Mouse (Mus musculus): ENCODE measurements around the gene Zdhhc6.
A peak's percentile ranks its signal among the peaks of the same experiment; 100 is the strongest.

Zdhhc6 gene

DNA sequence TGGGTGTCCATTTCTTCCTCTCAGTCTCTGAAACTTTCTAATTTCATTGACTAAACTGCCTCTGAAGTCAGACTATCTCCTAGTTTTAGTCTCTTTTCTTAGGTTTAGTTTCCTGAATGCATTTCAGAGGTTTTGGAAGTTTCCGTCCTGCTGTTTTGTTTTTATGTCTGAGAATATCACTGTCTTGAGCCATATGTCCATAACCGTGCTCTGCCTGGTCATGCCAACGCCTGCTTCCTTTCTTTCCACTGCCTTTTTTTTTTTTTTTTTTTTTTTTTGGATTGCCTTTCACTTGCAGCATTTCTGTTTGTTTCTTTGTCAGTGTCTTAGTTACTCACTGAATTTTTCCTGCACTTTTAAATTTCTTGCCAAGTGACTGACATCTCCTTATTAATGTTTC, 15.3 kb downstream of the Zdhhc6 start:
- no peak for DNase-seq (ENCODE audit: low read depth, low spot score)

DNA sequence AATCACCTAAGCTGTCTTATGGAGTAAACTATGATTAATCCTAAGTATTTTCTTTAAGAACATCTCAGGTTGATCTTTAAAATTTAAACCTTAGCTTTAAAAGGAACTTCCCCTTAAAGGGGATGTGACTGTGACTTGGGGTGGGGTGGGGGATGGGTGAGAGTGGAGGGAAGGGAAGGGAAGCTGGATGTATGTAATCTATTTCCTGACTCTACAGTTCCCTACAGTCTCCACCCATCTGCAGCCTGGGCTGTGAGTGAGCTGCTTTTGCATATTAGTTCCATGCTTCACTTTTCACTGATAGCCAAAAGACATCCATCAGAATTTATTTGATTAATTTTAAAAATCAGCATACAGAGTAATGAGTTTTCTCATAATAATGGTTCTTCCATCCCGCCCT, 16.5 kb downstream of the Zdhhc6 start:
- no peak for DNase-seq (ENCODE audit: low read depth, low spot score)

DNA sequence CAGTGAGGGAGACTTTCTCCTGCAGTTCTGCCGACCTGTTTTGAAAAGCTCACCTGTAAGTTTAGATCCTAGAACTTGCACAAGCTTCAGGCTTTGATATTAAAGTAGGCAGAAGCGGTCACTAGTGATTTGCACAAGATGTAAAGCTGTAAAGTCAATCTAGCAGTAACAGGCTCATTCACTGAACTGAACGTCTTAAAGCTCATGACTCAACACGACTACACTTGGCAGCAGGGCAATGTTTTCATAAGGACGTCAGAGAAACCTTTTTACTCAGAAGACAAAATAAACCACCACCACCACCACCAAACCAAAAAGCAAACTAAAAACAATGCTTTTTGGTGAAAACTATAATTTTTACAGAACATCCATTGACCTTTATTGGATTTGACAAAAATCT, 17.9 kb downstream of the Zdhhc6 start:
- no peak for DNase-seq (ENCODE audit: low read depth, low spot score)

DNA sequence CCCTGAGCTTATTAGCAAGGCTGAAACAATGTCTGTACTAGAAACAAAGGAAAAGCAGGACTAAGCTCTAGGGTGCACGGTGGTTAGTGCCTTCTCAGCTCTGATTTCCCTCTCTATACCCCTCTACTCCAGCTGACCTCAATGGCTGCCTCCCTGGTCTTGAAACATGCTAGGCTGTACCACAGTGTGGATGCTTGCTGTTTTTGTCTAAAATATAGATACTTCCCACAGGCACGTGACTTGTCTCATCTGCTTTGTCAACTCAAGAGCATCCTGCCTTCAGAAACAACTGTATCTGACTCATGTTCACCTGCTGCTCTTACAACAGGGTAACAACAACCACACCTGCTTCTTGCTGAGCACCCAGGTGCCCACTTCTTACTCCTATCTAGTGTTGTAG, 18.3 kb downstream of the Zdhhc6 start:
- no peak for DNase-seq (ENCODE audit: low read depth, low spot score)

DNA sequence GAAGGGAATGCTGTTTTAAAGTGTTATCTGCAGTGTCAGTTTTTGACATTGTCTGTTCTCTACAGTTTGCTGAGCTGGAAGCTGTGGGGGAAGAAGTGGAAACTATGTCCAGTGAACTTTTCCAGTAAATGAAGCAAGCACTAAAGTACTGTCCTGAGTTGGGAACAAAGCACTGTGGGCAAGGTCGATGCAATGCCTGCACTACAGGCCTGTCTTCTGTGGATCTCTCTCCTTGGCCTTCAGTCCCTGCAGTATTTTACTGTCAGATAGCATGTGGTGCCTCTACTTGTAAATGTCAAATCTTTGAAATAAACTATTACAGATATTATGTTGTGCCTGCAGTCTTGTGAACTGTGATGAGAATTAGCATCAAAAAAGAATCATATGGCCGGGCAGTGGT, 19.5 kb downstream of the Zdhhc6 start:
- DNase-seq (ENCODE audit: low read depth, low spot score): no peak

DNA sequence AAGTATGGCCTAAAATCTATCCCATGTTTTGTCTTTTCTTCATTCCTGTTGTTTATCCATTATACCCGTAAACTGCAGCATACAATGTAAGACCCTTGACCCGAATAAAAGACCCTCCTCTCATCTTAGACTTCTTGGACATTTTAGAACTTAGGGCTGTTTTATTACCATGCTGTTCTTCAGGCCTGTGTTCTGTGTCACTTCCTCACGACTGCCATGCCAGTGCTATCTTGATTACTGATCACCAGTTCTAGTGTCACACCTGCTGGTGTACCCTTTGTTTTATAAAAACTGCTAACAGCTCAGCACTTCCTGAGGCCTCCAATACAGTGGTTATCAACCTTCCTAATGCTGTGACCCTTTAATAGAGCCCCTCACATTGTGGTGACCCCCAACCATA, 20.3 kb downstream of the Zdhhc6 start:
- no peak for DNase-seq (ENCODE audit: low read depth, low spot score)

DNA sequence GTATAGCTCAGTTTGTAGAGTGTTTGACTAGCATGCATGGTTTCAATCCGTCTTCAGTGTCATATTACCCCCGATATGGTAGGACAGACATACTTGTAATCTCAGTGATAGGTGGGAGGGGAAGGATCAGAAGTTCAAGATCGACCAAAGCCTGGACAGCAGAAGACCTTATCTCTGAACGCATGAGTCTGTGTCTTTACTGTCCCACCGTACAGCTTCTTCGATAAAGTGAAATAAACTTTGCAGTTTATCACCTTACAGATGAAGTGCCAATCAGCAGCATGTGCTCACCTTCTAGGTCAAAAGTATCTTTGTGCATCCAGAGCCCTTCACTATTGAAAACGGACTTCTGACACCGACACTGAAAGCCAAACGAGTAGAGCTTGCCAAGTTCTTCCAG, 20.8 kb downstream of the Zdhhc6 start:
- no peak for DNase-seq (ENCODE audit: low read depth, low spot score)

DNA sequence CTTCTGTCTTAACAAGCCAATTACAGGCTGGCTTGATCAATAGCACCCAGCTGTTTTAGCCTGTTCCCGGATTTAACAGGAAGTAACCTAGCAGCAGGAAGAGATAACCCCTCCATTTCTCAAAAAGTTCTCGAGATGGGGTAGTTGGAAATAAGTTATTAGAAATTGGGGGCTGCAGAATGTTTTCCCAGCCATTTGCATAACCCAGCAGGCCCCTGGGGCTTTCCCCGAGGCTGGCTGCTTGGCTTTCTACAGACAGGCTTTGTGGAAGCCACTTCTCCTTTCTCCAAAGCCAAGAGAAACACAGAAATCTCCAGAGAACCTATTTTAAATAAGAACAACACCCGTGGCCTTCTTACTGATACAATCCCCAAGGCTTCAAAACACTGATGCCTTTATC, 22.7 kb downstream of the Zdhhc6 start:
- DNase-seq (ENCODE audit: low read depth, low spot score): no peak

DNA sequence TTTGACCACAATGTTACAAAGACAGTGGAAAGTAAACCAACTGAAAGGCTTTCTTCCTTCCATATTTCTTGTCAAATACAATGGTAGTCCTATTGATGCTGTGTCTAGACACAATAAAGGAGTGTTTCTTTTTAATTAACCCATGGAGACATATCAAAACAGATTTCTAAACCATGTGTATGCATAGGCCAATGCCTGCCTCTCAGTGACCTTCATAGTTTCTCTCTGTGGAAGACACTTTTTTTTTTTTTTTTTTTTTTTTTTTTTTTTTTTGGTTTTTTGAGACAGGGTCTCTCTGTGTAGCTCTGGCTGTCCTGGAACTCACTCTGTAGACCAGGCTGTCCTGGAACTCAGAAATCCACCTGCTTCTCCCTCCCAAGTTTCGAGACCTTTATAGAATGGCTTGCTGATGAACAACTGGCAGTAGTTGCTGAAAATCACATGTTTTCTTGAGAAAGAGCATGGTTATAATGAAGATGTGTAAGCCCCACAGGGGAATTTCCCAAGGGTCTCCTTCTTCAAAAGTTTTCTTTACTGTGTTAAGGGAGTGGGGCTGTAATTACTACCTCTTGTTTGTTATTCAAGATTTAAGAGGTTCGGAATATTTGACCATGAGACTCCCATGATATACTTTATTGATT, 23.5 kb downstream of the Zdhhc6 start:
- no peak for DNase-seq (ENCODE audit: low read depth, low spot score)

DNA sequence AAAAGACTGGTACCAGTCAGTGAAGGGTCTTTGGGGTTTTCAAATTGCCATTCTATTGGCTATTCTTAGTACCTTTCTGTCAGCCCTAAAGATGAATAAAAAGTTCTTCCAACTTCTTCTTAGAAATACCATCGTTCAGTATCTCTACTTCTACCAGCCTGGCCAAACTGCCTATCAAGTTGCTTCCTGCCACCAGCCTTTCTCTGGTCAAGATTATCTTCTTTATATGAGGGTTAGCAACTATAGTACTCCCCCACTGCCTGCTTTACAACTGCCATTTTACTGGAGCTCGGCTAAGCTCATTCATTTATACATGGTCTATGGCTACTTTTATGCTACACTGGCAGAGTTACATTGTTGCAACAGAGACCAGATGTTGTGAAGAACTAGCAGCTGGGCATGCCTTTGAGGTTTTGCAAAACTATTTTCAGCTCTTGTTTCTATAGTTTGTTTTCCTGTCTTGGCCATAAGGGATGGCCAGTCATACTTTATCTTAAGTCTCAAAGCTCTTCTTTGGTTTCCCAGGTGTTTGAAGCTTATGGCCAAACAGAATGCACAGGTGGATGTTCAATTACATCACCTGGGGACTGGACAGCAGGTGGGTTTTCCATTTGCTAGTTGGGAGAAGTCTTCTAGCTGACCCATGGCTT, 25.1 kb downstream of the Zdhhc6 start:
- no peak for DNase-seq (ENCODE audit: low read depth, low spot score)

DNA sequence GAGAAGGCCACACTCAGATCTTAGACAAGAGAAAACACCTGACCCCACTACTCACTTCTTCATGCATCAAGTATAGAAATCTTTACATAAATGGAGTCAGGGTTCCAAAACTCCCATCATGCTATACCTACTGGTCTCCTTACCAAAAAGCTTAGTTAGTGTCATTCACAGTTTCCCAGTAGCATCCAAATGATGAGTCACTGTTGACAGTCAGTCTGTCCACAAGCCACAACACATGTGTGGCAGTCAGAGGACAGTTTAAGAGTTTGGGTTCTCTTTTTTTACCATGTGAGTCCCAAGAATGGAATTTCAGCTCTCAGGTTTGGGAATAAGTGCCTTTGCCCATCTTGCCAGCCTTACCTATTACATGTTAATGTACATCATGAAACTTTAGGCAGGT, 26.9 kb downstream of the Zdhhc6 start:
- no peak for DNase-seq (ENCODE audit: low read depth, low spot score)

DNA sequence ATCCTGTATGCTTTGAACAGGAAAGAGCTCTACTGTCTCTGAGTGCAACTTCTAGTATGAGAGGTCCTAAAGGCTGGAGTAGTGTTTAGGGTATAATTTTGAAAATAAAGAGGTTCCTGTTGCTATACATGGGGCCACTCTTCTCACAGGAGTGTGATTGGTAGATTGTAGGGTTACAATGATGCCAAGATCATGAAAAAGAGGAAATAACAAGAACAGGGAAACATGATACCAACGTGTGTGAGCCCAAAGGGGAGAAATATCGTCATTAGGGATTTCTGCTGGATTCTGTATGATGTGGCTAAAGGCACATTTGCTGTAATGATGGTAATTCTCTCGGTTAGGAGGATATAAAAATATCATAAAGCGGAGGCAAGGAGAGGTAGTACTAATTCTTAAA, 29.8 kb downstream of the Zdhhc6 start:
- no peak for DNase-seq (ENCODE audit: low read depth, low spot score)

DNA sequence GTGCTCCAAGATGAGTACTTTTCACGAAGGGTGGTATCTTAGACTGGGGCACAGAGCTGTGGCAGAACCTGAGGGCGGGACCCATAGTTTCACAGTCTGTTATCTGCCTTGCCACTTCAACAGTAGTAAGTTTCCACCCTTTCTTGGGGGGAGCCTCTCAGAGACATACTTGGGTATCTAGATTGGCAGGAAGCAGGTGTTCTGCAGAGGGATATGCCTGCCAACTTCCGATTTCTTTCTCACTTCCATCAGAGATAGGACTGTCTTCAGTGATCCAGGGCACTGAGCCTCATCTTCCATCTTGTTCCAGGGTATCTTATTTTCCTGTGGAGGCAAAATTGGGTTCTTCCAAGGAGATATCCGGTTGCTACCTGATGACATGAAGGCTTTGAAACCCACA, 31.7 kb downstream of the Zdhhc6 start:
- peak; percentile 67 for DNase-seq (ENCODE audit: low read depth, low spot score)

DNA sequence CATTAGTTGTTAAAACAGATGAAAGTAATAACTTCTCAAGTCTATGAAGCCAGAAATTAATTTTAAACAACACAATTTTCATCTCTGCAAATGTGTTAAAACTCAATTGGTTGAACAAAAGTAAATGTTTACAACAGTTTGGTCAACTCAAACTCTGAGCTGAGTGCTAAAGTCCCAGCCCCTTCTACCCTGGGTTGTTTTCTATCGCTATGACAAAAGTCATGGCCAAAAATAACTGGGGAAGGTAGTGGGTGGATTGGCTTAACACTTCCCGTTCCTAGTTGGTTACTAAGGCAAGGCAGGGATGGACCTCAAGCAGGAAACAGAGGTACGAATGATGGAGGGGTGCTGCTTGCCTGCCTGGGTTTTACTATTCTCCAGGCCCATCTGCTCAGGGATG, 39.1 kb downstream of the Zdhhc6 start:
- DNase-seq (ENCODE audit: low read depth, low spot score): no peak

DNA sequence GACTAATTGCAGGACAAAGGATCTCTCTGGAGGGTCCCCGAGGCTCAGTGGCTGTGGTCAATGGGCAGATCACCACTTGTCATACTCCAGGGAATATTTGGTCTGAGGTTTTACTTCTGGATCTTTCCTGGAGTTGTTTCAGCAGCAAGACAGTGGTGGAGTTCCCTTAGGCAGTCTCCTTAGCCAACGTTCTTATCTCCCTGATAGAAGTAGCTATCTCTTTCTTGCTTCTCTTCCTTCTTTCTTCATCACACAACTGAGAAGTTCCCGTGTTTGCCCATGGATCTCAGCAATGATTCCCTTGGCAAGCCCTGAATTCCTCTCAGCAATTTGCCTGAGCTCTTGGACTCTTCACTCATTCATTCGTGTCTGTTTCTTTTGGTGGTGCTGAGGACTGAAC, 39.7 kb downstream of the Zdhhc6 start:
- DNase-seq (ENCODE audit: low read depth, low spot score): no peak

DNA sequence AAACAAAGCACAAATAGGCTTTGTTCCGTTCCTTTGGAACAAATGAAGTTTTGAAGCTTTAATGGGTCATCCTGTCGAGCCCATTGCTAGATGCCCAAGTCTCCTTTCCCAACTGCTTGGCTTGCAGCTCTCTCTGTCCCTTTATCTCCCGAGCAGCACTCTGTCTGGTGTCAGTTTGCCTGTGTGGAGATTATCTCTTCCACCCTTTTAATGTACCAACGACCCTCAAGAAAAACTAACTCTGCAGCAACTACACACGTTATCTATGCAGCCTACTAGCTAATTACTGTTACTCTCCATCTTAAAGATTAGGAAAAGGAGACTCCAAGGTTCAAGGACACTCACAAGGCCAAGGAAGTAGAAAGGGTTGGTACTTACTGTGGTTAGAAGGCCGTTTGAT, 42.5 kb downstream of the Zdhhc6 start:
- no peak for DNase-seq (ENCODE audit: low read depth, low spot score)

DNA sequence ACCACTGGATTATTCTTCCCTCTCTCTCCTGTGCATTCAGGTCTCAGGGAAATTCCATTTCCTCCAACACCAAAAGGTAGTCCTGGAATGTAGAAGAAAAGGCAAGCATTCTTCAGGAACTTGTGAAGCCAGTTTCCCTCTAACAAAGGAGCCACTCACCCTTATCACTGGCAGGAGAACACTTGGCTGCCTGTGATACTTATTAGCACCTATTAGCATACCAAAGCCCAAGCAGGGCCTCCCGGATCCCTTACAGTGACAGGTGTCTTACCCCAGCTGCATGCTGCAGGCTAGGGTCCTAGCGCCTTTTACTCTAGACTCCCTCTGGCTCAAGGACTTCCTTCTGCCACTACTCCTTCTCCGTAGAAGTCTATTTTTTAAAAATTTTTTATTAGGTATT, 44.4 kb downstream of the Zdhhc6 start:
- DNase-seq (ENCODE audit: low read depth, low spot score): no peak

DNA sequence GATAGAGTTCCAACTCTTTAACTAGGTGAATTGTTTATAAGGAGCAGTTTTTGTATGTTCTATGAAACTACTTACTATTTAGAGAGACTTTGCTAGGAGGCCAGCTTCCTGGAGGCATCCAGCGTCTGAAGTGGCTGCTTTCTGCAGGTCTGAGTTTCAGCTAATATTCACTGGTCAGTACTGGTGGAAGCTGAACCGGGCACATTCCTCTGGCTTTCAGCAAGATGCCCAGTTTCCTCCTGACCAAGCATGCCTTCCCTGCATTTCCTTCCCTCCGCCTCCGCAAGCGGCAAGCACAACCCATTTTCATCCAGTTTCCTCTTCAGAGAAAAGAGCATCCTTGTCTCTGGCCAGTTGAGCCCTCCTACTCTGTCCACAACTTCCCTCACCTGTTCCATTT, 46.8 kb downstream of the Zdhhc6 start:
- DNase-seq (ENCODE audit: low read depth, low spot score): no peak

DNA sequence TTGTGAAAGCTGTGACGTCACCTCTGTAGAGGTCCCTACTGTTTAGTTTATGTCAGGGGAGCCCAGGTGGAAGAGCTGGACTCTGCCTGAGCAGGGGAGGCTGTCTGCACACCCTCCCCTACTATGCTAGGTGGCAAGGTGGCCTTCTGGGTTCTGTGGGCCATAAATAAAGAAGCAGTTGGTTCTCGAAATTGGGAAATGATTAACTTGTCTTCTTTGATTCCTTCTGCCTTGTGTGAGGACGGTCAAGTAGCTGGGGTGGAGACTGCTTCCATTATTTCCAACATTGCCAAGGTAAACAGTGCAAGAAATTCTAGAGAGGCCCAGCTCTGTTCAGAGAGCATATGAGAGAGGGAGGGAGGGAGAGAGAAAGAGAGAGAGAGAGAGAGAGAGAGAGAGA, 47.7 kb downstream of the Zdhhc6 start:
- no peak for DNase-seq (ENCODE audit: low read depth, low spot score)

DNA sequence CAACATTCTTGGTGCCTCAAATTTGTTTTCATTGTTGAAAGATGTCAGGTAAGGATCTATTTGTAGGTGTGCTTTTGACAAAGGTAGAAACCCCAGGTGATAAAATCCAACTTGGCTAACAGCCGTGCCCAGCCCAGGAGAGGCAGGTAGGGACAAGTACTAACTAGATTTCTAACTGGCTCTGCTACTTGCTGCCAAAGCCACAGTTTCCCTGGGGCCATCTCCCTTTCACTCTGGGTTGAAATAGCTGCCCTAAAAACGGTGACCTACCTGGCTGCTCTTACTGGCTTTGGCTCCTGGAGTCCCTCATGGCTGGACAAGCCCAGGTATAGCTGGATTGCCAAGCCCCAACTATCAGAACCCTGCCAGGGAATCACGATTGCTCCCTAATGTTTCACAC, 49.0 kb downstream of the Zdhhc6 start:
- DNase-seq (ENCODE audit: low read depth, low spot score): no peak

DNA sequence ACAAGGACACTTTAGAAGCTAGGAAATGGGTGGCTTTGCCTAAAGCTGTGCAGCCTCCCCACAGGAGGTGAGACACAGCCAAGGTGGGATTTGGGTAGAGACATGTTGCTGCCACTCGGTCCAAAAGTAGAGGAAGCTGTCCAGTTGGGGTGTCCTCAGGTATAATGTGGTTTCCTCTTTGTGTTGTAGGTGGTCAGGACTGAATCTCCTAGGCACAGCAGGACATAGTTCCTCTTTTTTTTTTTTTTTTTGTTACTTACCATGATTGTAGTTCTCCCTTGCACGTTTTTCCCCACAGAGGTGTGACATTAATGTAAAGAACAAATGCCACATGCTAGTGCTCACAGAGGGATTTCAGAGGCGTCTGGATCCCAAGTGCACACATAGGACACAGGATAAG, 50.6 kb downstream of the Zdhhc6 start:
- DNase-seq (ENCODE audit: low read depth, low spot score): no peak

DNA sequence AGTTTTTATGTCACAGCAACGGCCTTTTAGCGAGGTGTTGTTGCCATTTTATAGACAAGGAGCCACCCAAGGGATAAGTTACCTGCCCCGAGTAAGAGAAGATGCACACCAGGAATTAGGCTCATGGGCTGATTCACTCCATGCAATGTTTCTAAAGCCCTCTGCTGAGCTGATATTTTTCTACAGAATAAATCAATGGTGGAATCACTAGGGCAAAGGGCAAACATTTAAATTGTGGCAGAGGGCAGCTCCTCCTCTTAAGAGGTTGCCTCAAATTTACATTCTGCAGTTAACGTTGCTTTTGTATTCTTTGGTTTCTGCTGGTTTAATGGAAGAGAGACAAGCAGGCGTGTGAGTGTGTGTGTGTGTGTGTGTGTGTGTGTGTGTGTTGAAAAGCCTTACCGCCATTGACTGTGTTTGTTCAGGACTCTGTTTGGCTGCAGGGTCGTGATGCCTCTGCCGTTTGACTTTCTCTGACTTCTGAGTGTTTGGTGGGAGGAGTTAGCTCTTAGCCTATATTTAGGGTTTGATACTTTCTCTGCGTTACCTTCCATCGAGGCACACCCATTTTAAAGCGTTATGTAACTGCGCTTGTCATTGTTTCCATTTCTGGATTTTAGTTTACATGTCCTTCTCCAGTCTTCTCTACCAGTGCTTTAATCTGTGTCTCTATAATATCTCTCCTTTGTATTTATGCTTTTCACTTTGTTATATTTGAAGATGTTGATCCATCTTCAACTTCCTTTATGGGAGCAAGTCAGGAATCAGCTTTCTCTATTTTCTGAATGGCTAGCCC, 55.2 kb downstream of the Zdhhc6 start:
- DNase-seq (ENCODE audit: low read depth, low spot score): no peak

DNA sequence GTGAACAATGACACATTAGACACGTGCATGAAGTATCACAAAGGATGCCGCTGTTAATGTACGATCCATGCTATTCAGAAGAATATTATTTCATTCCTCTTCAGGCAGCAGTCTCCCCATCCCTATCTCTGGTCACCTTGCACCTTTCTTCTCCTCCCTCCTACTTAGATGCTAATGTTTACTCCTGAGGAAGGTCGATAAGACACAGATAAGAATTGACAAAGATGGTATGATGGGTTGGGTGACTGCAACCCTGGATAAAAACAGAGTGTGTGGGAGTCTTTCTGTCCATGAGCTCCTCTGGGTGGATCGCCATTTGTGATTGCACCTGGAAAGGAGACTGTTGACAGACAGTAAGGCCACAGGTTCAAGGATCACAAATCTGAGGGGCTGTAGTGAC, 57.3 kb downstream of the Zdhhc6 start:
- no peak for DNase-seq (ENCODE audit: low read depth, low spot score)

Data from c-Kit-negative CD71-positive TER-119-positive erythroid progenitor cells, embryonic 14.5 days (primary cell).